Mouse (Mus musculus): ENCODE results near the gene Katnal1.

Katnal1 gene

DNA sequence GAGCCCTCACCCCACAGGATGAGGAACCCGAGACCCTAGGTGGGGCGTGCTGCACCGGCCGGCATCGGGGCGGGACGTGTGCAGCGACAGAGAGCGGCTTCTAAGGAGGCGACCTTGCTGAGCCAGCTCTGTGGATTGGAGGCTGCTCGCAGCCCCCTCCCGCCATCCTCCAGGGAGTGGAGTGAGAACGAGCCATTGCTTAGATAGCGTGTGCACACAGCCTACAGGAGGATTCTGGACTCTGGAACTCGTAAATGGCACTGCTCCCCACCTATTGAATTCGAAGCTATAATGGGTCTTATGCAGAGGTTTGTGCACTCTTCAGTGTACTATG lies at the start of gene Katnal1:
TSS of gene Katnal1 (minus strand) at position 205 of the 334 bp plus-strand sequence.
- no peak for TF ChIP-seq GATA4 (IDR thresholded peaks at IDR 0.05; ENCODE audit: insufficient replicate concordance, low read length)

DNA sequence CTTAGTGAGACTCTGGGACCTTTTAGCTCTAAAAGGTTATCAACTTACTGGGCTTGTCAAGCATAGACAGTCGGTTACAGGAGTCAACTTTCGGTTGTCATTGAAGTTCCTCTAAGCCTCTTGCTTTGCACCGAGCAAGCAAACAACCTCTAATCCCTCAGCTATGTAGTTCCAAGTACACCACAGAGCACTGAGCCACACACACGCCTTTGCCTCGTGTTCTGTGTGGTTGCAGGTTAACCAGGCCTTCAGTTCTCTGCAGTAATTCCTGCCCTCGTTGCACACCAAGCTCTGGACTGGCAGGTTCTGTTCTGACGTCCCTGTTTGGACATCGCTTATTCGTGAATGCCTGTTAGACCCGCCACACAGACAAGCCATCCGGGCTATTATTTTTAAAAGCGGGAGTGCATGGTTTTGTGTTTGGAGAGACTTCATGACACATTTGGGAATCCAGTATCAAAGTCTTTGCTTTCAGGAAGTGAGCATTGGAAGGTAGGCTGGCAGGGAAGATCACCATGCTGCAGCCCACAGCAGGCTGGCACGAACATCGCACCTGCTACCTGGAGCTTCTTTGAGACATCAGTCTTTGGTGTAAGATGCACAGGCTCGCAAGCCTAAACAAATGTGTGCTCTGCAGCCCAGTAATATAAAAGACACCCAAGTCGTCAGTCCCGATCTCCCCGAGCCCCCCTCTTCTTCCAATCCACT lies 49.5 kb upstream of the Katnal1 start:
- TF ChIP-seq GATA4 (IDR thresholded peaks at IDR 0.05; ENCODE audit: insufficient replicate concordance, low read length): peak; percentile 74; the same call in 1 of the 2 replicates

DNA sequence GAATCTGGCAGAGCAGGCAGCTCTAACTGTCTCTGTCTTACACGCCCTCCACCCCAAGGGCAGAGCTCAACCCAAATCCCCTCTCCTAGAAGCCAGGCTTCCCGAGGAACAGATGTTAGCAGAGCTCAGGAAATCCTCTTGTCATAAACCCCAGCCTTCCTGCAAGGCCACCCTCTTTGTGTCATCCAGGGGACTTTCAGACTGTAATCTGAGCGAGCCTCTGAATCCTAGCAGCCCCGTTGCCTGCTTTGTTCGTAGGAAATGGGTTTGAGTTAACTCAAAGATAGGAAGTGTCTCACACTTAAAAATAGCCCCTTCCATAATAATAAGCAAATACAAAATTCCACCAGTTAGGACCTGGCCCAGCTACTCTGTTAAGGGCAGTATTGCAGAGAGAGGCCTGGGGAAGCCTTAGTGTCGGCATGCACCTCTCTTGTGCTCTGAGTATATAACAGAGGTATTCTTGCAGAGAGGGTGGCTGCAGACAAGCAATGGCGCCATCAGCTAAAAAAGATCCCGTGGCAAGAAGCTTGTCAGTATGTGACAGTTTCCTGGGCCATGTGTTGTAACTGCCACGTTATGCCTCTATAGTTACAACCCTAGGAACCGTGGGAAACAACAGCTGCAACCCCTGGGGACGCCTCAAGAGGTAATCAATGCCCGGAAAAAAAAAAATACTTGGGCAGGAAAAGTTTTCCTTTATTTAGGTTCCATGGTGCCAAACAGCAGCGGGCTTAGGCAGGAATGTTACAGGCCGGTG lies 48.8 kb upstream of the Katnal1 start:
- TF ChIP-seq GATA4 (IDR thresholded peaks at IDR 0.05; ENCODE audit: insufficient replicate concordance, low read length): peak; percentile 35; the same call in 1 of the 2 replicates

- TF ChIP-seq GATA4 (IDR thresholded peaks at IDR 0.05; ENCODE audit: insufficient replicate concordance, low read length): no peak
Observed at GRCm38 (mm10) chr5:148976876-148977275, 47.8 kb upstream of the Katnal1 start.

DNA sequence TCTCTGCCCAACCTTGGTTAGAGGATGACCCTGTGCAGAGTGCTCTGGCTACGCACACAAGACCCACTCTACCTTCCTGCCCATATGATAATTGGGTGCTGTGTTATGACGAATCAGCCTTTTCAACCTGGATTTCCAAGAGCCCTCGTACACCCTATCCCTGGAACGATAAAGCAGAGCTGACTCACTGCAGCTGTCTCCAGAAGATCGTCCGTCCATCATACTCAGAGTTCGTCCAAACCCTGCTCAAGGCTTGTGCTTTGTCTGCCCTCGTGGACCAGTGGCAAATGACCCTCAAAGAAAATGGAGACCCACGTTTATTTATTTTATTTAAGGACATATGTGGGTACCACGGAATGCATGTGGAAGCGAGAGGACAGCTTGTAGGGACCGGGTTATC lies 45.9 kb upstream of the Katnal1 start:
- TF ChIP-seq GATA4 (IDR thresholded peaks at IDR 0.05; ENCODE audit: insufficient replicate concordance, low read length): no peak

GRCm38 (mm10) chr5:148973019-148973668 lies 44.0 kb upstream of the Katnal1 start:
- no peak for TF ChIP-seq GATA4 (IDR thresholded peaks at IDR 0.05; ENCODE audit: insufficient replicate concordance, low read length)

- TF ChIP-seq GATA4 (IDR thresholded peaks at IDR 0.05; ENCODE audit: insufficient replicate concordance, low read length): no peak
Observed at GRCm38 (mm10) chr5:148972167-148972566, 43.0 kb upstream of the Katnal1 start.

GRCm38 (mm10) chr5:148969648-148970047 lies 40.5 kb upstream of the Katnal1 start:
- TF ChIP-seq GATA4 (IDR thresholded peaks at IDR 0.05; ENCODE audit: insufficient replicate concordance, low read length): no peak

- peak; percentile 84 for TF ChIP-seq GATA4 (IDR thresholded peaks at IDR 0.05; ENCODE audit: insufficient replicate concordance, low read length)
Observed at GRCm38 (mm10) chr5:148968958-148969576, 39.9 kb upstream of the Katnal1 start.

GRCm38 (mm10) chr5:148968179-148968578 lies 39.1 kb upstream of the Katnal1 start:
- TF ChIP-seq GATA4 (IDR thresholded peaks at IDR 0.05; ENCODE audit: insufficient replicate concordance, low read length): no peak

GRCm38 (mm10) chr5:148966395-148966794 lies 37.3 kb upstream of the Katnal1 start:
- TF ChIP-seq GATA4 (IDR thresholded peaks at IDR 0.05; ENCODE audit: insufficient replicate concordance, low read length): no peak

DNA sequence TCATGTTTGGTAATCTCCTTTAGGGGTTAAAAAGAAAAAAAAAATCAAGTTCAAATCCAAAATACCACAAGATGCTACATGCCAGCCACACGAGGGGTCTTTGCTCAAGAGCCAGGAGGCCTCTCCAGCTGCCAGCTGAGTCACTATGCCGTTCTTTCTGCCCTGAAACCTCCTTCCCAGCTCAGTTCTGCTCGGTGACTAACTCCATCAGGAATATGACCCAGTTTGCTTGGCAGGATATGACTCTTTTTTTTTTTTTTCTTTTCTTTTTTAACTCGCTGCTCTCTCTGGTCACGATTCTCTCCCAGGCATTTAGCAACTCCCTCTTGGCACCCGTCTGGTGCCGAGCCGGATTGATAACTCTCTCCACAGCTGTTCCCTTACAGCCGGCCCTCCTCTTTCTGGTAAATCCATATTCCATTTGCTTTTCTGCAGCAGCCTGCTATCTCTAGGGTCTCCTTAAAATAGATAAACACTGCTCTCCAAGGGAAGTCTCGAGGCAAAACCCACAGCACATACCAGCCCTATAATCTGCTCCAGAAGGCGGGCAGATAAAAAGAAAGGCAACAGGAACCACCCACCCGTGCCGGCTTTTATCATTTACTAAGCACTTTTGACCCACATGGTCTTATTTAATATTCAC lies 36.7 kb upstream of the Katnal1 start:
- peak; percentile 66; the same call in 1 of the 2 replicates for TF ChIP-seq GATA4 (IDR thresholded peaks at IDR 0.05; ENCODE audit: insufficient replicate concordance, low read length)

DNA sequence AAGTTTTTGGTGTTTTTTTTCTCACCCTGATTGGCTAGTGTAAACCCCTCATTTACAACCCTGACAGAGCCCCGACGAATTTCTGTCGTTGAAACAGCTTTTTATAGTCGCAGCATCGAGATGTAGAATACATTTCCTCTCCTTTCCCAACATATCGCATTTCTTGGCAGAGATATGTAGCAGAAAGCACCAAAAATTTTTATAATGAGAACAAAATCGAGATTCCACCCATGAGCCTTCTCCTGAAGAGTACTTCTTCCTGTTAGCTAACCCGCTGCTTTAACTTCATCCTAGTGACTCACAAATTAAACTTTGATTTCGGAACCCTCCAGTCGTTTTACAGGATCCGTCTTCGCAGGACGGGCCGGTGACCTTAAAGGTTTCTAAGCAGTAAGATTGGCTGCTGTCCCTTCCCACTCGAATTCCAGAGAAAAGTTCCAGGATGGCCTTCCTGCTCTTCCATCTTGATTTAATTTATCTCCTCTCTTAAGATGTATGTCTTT lies 36.0 kb upstream of the Katnal1 start:
- no peak for TF ChIP-seq GATA4 (IDR thresholded peaks at IDR 0.05; ENCODE audit: insufficient replicate concordance, low read length)

DNA sequence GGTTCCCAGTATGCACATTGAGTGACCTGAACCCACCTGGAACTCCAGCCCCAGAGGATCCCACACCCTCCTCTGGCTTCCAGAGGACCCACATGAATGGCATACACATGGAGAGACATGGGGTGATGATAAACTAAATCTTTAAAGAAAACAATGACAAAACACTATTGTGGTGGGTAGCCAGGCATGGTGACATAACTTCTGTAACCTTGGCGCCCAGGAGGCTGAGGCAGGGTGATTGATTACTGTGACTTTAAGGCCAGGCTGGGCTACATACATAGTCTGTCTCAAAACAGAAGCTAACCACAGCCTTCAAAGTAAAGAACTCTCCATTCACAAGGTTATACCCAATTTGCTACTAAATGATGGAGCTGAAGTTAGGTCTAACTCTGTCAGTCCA lies 35.1 kb upstream of the Katnal1 start:
- no peak for TF ChIP-seq GATA4 (IDR thresholded peaks at IDR 0.05; ENCODE audit: insufficient replicate concordance, low read length)

DNA sequence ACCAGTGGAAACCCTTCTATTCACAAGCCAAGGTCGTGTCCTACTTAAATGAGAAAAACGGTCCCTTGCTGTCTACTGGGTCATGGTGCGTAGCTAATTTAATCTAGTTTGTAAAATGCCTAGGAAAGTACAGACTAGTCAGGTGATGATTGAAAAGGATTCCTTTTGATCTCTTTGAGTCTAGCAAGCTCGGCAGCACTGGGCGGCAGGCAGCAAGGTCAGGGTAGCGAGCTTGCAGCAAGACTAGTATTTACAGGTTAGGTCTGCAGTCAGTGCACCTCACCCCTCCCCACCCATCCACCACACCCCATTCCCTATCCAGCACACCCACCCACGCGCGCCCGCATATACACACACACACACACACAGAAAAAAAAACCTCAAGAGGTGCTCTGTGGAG lies 31.1 kb upstream of the Katnal1 start:
- no peak for TF ChIP-seq GATA4 (IDR thresholded peaks at IDR 0.05; ENCODE audit: insufficient replicate concordance, low read length)

All from liver, adult (tissue).